Mouse (Mus musculus): Measurements from ENCODE around the gene Rab19.

Rab19 gene

GRCm38 (mm10) chr6:39381125-39381880 lies at the start of gene Rab19:
TSS of gene Rab19 (plus strand) at chr6:39381175.
- in situ Hi-C loops (cut with MboI; ENCODE audit: unreplicated experiment in 2 of 2) = no loop called here

- in situ Hi-C loops (cut with MboI; ENCODE audit: unreplicated experiment in 2 of 2) = loop anchor here (10.0 to 25.0 kb wide), 2 partner anchors 457 to 595 kb away; partner anchors contain the start of genes Hipk2 (in 1 of the 2) and Tbxas1 (in 1 of the 2)
These were observed 48.8 kb upstream of the Rab19 start for GRCm38 (mm10) chr6:39331998-39332700.

- in situ Hi-C loops (cut with MboI; ENCODE audit: unreplicated experiment in 2 of 2) = loop anchor here (10.0 to 25.0 kb wide), 2 partner anchors 459 to 597 kb away; partner anchors contain the start of genes Hipk2 (in 1 of the 2) and Tbxas1 (in 1 of the 2)
These were observed 46.8 kb upstream of the Rab19 start for GRCm38 (mm10) chr6:39334224-39334623.

- in situ Hi-C loops (cut with MboI; ENCODE audit: unreplicated experiment in 2 of 2) = loop anchor here (5.0 to 25.0 kb wide), 3 partner anchors 128 to 598 kb away; partner anchors contain the start of genes Hipk2 (in 1 of the 2), Kdm7a (in 1 of the 2) and Tbxas1 (in 1 of the 2)
These were observed 46.1 kb upstream of the Rab19 start for GRCm38 (mm10) chr6:39334873-39335272.

- in situ Hi-C loops (cut with MboI; ENCODE audit: unreplicated experiment in 2 of 2) = loop anchor here (5.0 to 25.0 kb wide), 3 partner anchors 131 to 601 kb away; partner anchors contain the start of genes Hipk2 (in 1 of the 2), Kdm7a (in 1 of the 2) and Tbxas1 (in 1 of the 2)
These were observed 42.6 kb upstream of the Rab19 start for GRCm38 (mm10) chr6:39338359-39338758.

GRCm38 (mm10) chr6:39341798-39342197 lies 39.2 kb upstream of the Rab19 start:
- in situ Hi-C loops (cut with MboI; ENCODE audit: unreplicated experiment in 2 of 2) = loop anchor here (5.0 to 25.0 kb wide), 6 partner anchors 113 to 604 kb away; no protein-coding TSS in a partner anchor

GRCm38 (mm10) chr6:39344020-39344419 lies 37.0 kb upstream of the Rab19 start:
- in situ Hi-C loops (cut with MboI; ENCODE audit: unreplicated experiment in 2 of 2) = loop anchor here (5.0 to 25.0 kb wide), 6 partner anchors 111 to 607 kb away; no protein-coding TSS in a partner anchor

- in situ Hi-C loops (cut with MboI; ENCODE audit: unreplicated experiment in 2 of 2) = loop anchor here (5.0 to 25.0 kb wide), 5 partner anchors 107 to 608 kb away; no protein-coding TSS in a partner anchor
These were observed 35.5 kb upstream of the Rab19 start for GRCm38 (mm10) chr6:39345430-39345829.

GRCm38 (mm10) chr6:39346991-39347501 lies 33.9 kb upstream of the Rab19 start:
- in situ Hi-C loops (cut with MboI; ENCODE audit: unreplicated experiment in 2 of 2) = loop anchor here (5.0 to 25.0 kb wide), 5 partner anchors 105 to 610 kb away; no protein-coding TSS in a partner anchor

GRCm38 (mm10) chr6:39347880-39348814 lies 32.8 kb upstream of the Rab19 start:
- in situ Hi-C loops (cut with MboI; ENCODE audit: unreplicated experiment in 2 of 2) = loop anchor here (5.0 to 25.0 kb wide), 5 partner anchors 104 to 611 kb away; no protein-coding TSS in a partner anchor

GRCm38 (mm10) chr6:39348946-39349345 lies 32.0 kb upstream of the Rab19 start:
- in situ Hi-C loops (cut with MboI; ENCODE audit: unreplicated experiment in 2 of 2) = loop anchor here (5.0 to 25.0 kb wide), 5 partner anchors 103 to 612 kb away; no protein-coding TSS in a partner anchor

- in situ Hi-C loops (cut with MboI; ENCODE audit: unreplicated experiment in 2 of 2) = loop anchor here (25.0 kb wide), 1 partner anchor 203 kb away; the partner anchor contains the start of genes Adck2 (in 2 of the 2) and Dennd2a (in 2 of the 2)
These were observed 21.8 kb upstream of the Rab19 start for GRCm38 (mm10) chr6:39359207-39359606.

GRCm38 (mm10) chr6:39362684-39363083 lies 18.3 kb upstream of the Rab19 start:
- in situ Hi-C loops (cut with MboI; ENCODE audit: unreplicated experiment in 2 of 2) = loop anchor here (25.0 kb wide), 1 partner anchor 200 kb away; the partner anchor contains the start of genes Adck2 (in 2 of the 2) and Dennd2a (in 2 of the 2)

GRCm38 (mm10) chr6:39369631-39370030 lies 11.3 kb upstream of the Rab19 start:
- in situ Hi-C loops (cut with MboI; ENCODE audit: unreplicated experiment in 2 of 2) = loop anchor here (25.0 kb wide), 1 partner anchor 193 kb away; the partner anchor contains the start of genes Adck2 (in 2 of the 2) and Dennd2a (in 2 of the 2)

- in situ Hi-C loops (cut with MboI; ENCODE audit: unreplicated experiment in 2 of 2) = loop anchor here (25.0 kb wide), 1 partner anchor 190 kb away; the partner anchor contains the start of genes Adck2 (in 2 of the 2) and Dennd2a (in 2 of the 2)
These were observed 8.9 kb upstream of the Rab19 start for GRCm38 (mm10) chr6:39372042-39372441.

- in situ Hi-C loops (cut with MboI; ENCODE audit: unreplicated experiment in 2 of 2) = loop anchor here (25.0 kb wide), 1 partner anchor 190 kb away; the partner anchor contains the start of genes Adck2 (in 2 of the 2) and Dennd2a (in 2 of the 2)
These were observed 8.2 kb upstream of the Rab19 start for GRCm38 (mm10) chr6:39372727-39373126.

- in situ Hi-C loops (cut with MboI; ENCODE audit: unreplicated experiment in 2 of 2) = loop anchor here (25.0 kb wide), 1 partner anchor 189 kb away; the partner anchor contains the start of genes Adck2 (in 2 of the 2) and Dennd2a (in 2 of the 2)
These were observed 7.5 kb upstream of the Rab19 start for GRCm38 (mm10) chr6:39373301-39373955.

GRCm38 (mm10) chr6:39376775-39377174 lies 4.2 kb upstream of the Rab19 start:
- in situ Hi-C loops (cut with MboI; ENCODE audit: unreplicated experiment in 2 of 2) = no loop called here

All from v-Abl transformed pro-B cells (cell line).